Mouse (Mus musculus) cerebellum, adult 9-10 months (tissue): Measurements from ENCODE around the gene Vav2.

Experiments used
- DNase-seq: peaks from one replicate; pipeline ENCODE4 v3.0.0; 2022

Vav2 gene

DNA sequence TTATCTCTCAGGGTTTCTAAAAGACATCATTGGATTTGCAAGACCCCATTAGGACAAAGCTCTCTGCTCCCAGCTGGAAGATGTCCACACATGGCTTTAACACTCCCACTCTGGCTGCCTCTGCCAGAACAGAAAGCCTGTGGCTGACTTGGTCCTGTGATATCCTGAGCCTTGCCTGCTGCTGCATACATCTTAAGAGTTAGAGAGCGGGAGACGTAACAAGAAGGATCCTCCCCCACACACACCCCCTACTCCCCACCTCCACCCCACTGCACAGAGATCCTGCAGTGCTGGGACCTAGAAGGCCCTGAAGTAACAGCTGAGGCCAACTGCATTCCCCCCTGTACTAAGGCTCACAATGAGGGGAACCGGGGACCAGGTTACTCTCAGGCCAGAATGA, 114.3 kb downstream of the Vav2 start:
- no peak for DNase-seq

DNA sequence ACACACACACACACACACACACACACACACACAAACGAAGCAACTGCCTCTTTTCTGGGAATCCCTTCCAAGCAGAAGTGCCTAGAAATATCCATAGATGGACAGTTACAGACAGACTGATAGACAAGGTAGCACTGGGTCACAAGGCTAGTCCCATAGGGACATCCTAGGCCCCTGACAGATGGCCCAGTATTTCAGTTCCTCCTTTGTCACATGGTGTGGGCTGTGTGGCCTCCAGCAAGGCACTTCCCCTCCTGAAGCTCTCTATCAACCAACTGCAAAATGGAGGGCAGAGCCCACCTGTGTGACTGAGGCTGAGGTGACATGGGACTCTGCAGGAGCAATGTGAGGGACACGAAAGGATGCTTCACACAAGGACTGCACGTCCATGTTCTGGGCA, 115.2 kb downstream of the Vav2 start:
- DNase-seq = no peak

DNA sequence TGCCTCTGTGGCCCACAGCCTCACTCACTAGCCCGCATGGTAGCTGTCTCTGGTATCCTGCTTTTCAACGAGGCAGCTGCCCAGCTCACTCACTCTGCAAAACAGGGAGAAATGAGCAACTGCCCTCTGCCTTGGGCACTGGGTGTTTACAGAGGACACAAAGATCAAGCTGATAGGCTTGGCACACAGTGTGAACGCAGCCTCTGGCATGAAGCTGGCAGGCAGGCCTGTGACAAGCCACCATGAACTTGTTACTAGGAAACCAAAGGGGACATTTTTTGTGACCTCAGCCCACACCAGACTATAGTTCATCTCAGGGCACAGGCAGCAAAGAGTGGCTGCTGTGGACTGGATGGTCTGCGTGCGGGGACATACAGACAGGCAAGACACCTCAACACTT, 115.9 kb downstream of the Vav2 start:
- no peak for DNase-seq

DNA sequence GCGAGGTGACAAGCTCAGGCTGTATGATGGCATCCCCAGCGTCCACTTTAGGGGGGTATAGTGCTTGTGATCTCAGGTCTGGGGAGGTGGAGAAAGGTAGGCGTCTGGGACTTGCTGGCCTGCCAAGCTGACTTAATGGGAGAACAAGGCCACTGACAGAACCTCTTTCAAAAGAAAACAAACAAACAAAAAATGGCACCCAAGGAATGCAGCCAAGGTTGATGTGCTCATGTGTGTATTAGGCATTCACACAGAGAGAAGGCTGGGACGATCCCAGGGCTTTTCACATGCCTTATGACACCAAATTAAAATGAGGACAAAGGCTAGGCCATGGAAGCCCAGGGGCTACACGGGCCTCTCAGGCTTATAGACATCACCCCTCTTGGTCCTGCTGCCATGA, 116.6 kb downstream of the Vav2 start:
- DNase-seq = no peak

DNA sequence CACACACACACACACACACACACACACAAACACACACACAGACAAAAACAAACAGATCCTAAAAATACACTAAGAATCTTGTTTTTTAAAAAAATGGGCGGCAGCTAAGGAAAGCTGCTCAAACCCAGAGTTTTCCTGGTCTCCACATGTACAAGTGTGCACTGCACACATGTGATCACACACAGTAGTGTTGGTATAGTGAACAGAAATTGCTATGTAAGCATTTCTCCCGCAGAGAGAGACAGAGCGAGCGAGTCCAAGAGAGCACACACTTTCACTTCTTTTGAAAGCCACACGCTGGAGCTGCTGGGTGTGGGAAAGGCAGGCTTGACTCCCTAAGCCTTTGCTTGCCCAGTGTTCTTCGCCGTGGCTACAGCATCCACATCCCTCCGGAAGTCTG, 120.2 kb downstream of the Vav2 start:
- no peak for DNase-seq

DNA sequence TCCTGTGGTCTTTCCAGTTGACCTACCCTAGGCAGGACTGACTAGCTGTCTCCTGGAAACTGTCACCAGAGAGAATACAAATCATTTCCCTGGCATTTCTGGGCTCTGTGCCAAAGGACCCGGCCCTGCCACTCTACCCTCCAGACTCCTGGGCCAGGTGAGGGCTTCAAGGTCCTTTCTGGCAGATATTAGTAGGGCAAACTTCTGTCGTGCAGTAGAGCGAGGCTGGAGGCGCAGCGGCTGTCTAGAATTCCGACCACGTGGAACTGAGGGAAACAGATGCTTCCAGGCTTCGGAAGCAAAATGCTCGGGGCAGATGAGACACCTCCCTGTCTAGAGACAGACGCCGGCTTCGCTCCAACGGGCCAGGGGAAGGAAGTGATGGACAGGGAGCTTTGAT, 122.1 kb downstream of the Vav2 start:
- DNase-seq = no peak

DNA sequence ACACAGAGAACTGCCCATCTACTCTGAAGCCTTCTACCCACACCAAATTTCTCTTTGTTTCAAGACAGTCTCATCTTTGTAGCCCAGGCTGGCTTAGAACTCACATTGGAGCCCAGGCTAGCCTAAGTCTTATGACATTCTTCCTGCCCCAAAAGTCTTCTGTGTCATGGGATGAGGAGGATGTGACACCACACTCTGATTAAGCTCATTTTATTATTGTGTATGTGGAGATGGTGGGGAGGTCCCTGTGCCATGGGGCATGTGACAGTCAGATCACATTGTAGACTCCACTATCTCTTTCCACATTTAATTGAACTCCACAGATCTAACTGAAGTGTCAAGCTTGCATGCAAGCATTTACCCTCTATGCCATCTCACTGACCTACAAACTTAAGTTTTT, 122.8 kb downstream of the Vav2 start:
- no peak for DNase-seq

DNA sequence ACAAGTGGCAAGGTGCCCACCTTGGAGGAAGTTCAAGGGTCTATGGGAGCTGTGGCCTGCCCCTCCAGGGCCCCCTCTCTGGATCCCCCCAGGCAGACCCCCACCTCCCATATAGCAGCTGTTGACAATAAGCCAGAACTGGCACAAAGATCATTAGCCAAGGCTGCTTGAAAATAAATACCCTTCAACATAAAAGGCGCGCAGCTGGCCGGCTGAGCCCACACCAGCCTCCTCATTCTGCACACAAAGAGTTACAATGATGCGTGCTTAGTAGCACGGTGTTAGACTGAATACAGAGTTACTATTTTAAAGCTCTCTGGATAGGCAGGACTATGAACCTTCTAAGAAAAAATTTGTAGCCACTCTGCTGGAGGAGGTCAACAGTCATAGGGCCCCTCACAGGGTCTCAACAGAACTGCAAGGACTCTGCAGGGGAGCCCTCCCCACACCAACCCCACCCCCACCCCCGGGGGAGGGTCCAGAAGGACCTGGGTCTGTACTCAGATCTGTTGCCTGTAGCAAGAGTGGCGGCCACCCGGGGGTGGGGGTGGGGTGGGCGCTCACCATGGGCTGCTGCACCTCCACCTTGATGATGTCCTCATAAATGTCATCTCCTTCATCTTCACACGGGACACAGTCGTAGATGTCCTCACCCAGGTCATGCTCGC, 125.3 kb downstream of the Vav2 start:
- DNase-seq = no peak

DNA sequence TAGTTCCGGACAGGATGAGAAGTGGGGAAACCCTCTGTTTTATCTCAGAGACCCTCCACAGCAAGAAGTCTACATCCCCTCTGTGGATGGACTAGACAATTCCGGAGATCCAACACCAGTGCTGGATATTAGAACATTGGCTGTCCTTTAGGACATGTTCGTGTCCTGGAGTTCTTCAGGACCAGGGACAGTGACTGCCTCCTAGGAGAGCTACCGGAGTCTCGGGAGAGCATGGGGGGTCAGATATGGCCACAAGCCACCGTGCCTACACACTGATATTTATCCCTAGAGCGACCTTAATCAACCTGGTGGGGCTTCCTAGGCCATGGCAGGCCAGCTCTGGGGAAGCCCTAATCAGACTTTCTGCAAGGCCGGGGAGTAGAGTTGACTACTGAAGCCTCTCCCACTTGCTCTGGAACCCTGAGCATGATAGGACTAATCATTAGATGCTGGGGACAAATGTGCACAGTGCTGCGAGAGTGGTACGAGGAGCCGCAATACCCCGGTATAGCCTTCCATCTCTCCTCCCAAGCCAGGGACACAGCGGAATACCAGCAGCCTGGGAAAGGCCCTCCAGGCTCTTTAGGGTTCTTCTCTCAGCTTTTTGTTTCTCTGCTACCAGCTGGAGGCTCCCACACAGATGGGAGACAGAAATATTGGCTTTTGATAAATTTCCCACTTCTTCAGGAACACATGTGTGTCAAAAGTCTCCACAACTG, 125.9 kb downstream of the Vav2 start:
- DNase-seq = no peak

DNA sequence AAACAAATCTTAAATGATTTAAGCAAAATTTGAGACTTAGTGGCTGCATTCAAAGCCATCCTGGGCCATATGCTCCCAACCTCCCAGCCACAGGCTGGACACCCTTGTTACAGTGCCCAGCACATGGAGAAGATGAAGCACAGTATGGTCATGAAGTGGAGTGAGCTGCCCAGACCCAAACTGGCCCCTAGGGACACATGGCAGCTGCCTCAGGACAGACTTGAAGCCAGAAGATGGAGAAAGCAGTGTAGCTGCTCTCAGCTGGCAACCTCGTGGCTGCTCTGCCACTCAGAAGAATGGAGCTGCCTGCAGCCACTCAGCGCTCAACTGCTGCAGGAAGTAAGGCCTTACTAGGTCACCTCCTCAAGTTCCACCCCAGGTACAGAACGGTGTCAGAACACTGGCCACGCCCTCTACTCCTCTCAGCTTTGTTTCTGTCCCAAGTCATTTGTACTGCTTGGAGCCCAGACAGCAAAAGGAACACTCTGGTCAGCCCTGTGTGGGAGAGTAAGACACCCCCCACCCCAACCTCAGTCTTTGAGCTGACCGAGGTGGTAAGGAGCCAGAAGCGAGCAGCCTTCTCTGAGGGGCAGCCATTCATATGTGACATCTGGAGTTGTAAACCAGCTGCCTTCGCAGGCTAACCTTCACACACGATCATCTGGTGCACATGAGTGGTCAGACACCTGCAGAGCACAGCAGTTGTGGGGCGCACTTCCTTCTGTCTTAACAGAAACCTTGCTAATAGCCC, 130.0 kb downstream of the Vav2 start:
- no peak for DNase-seq

DNA sequence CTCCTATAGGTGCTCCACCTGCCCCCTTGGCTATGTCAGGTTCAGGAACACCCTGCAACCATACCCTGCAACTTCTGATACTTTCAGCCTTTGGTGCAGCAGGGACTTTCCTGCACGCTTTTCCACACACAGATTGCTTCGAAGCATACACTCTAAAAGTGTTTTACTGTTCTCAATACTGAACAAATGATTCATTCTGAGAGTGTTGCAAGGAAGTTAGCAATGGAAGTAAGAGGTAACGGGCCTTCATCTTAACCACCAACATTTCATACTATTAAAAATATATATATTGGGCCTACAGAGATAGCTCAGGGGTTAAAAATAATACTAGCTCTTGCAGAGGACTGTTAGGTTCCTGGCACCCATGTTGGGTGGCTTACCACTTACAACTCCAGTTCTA, 132.1 kb downstream of the Vav2 start:
- DNase-seq = no peak

DNA sequence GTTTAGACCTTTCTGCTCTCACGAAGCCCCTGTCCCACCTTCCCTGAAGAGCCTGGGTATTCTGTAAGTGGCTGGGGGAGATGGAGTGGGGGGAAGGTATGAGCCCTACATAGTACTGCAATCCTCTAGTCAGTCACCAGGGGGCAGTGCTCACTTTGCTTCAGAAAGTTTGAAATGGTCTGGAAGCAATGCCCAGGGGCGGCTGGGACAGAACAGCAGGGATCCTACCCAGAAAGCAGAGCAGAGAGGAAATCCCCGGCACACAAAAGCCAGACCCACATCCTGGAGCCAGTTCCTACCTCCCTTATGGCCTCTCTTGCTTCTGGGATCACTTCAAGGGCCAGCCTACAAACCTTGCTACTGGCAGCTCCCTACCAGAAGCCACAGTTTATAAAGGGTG, 137.8 kb downstream of the Vav2 start:
- peak; percentile 75 for DNase-seq

DNA sequence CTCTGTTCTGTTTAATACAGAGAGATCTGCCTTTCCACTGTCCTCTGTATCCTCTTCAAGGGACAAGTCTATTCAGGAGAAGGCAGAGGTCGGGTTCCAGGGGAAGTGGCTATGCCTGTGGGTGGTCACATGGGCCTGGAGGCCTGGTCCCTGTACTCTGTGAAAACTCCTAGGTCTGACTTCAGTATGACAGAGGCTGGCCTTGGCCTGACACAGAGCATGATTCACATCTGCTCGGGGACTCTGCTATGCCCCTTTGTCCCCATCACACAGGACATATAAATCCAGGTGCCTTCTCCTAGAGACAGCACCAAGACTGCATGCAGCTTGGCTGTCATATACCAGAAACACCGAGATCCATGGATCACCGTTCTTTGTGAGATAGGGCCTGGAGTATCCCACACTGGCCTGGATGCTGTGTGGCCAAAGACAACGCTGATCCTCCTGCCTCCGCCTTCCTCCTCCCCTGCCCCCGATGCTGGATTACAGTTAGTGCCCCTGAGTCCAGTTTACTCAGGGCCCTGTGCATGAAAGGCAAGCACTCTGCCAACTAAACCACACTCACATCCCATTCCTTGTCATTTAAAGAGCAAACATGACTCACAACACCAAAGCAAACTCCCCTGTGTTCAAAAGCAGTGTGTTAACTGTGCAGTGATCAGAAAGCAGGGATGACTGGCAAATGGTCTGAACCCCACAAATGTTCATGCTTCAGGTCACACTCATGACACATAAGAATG, 139.7 kb downstream of the Vav2 start:
- DNase-seq = no peak

DNA sequence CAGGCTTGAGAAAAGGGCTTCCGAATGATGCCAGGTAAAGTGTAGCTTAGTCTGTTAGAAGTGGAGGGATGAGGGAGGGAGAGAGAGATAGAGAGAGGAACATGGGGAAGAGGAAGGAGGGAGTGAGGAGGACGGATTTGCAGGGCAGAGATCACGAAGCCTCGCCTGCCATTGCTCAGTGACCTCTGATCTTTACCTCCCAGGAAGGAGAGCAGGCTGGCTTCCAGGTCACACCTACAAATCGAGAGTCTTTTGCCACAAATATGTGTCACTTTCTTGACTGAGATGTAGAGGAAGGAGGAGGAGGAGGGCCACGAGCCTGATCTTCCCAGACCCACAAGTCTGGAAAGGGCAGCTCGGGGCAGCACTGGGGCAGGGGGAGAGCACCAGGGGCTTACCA, 142.4 kb downstream of the Vav2 start:
- no peak for DNase-seq

DNA sequence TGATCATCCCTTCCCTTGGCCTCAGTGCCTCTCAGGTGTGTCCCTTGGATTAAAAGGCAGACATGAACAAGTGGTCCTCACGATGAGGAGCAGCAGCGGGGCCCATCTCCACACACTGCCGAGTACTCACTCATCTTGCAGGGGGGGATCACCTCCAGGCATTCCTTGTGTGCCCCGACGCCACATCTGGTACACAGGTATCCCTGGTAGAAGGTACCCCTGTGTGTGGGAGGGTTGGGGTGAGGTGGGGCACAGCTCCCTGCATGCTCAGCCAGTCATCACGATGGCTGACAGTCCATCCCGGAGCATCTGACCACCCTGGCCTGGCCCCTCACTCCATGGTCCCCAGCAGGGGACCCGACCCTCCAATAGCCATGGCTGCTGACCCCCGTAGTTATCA, 145.1 kb downstream of the Vav2 start:
- no peak for DNase-seq

DNA sequence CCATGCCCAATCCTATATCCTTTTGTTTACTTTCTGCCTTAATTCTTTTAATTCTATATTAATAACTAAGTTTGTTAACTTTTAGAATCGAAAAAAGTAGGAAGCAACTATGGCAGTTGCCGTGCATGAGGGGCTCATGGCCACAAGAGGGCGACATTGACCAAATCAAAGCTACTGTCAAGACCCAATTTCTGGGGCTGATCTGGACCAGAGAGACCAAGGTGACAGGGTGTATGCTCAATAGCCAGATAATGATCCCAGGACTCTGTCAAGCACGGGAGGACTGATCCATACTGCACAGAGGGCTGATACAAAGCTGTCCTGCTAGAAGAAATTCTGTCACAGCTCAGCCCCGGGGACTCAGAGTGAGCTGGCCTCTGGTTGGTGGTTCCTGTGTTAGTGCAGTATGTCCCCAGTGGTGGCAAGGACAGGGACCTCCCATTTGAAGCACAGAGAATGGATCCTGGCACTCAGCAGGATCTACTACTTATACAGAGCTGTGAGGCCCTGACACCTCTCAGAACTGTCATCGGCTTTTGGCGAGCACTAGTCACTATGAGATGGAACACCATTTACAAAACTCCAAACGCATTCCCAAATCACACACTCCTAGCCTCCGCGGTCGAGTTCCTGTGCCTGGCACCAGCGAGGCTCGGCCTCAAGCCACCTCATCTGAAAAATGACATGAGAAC, 145.8 kb downstream of the Vav2 start:
- peak; percentile 66 for DNase-seq

DNA sequence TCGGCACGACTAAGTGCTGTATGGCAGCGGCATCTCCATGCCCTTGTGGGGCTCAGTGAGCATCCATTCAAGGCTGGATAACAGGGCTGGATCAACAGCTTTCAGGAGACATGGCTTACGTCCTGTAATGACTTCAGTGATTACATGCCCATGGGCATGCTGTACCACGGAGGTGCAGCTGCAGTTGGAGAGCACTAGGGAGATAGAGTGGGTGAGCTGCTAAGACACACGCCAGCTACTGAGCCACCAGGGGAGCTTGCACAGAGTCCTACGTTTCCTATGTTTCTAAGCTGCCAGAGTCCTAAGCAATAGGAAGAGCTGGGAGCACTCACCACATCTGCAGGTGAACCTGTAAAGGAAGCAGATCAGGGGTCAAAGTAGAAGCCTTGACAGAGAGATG, 148.0 kb downstream of the Vav2 start:
- DNase-seq = no peak

DNA sequence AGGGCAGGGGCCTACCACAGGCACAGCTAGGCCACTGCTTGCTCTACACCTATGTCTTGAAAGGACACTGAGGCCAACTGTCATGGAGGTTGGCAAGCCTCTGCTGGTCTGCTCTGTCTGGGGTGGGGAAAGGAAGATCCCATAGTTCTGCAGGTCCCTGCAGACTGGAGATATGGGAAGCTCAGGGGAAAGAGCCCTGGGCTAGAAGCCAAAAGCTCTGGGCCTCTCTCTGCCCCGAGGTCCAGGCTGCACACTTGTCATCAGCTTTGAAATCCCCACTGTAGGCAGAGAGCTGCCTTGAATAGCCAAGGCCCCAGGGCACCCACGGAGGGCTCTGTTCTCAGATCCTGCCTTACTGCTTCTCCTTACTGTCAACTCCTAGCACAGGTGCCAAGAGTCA, 158.5 kb downstream of the Vav2 start:
- DNase-seq = no peak

DNA sequence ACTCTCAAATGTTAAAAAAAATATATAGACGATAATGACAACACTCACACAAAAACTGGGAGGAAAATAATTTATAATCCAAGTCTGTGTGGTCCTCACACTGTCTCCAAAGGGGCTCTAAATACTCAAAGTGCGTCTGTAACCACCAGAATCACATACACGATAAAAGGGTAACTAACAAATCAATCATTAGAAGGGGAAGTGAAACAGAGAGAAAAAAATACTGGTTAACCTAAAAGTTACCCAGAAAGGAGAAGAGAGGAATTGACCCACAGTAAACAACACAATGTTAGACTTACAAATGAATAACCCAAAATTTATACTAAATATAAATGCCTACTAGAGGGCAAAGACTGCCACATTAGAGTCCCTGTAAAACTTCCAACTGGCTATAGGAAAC, 161.0 kb downstream of the Vav2 start:
- DNase-seq = no peak

DNA sequence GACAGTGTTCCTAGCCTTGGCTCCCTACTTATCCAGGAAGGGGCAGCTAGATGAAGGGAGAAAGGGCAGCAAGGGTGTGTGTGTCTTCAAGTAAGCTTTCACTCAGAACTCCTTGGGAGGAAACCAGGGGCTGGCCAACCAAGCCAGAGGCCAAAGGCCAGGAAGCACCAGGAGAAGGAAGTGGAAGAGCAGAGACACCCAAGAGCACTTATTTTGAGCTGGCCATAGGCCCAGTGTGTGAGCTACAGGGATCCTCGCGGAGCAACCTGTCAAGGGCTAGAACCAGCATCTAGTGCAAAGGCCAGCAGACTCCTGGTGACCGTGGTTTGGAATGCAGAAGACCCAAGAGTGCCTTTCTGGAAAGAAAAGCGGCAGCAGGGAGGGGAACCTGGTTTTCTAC, 163.8 kb downstream of the Vav2 start:
- no peak for DNase-seq

DNA sequence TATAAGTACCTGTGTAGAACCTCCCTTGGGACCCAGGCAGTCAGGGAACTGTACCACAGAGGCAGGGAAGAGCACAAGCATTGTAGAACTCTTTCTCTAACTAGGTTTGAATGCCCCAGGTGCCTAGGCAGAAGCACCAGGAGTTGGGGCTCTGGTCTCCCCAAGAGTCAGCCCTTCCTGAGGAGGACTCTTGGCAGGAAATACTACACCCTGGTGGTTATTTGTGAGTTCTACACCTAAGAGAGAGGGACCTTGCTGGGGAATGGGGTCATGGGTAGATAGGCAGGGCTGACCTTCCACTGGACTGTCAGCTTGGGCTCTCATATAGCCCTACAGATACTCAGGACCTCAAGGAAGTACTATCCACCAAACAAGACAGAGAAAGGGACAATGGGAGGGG, 175.4 kb downstream of the Vav2 start:
- no peak for DNase-seq

DNA sequence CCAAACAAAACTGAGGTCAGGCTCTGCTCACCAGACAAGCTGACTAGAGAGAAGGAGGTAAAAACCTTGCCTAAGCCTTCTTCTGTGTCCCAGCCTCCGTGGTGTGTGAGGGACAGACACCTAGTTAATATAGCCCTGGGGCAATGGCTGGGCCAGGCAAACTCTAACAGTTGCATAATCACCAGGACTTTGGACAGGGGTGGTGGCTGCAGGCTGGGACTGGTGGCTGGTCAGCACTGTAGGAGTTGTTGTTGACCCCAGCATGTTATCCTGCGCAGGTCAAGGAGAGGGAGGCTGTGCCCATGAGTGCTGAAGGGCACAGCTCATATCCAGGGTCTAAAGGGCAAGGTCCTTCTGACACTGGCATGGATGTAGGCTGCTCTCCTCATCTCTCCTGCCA, 178.6 kb downstream of the Vav2 start, which contains the start of gene Sardh:
Sardh (minus strand) TSS at position 127 of the 400 bp plus-strand sequence.
- no peak for DNase-seq

DNA sequence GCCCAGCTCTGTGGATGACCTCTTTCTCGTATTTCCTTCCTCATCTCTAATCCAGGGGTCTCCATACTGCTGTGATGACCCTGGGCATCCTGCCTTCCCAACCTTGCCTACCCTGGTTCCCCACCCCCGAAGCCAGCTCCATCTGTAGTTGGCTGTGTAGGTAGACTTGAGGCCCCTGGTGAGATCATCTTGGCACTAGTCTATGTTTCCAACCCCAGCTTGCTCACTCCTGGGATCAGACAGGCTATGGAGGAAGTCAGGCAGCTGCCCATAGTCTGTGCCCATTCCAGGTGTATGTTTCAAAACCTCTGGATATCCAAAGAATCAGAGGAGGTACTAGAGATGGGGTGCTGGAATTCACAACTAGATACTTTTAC, 179.4 kb downstream of the Vav2 start:
- no peak for DNase-seq
